Mouse (Mus musculus): ENCODE data around the gene Acss2. TPM values are rescaled to one million over a fixed set of nuclear protein-coding genes. Genes with fewer than 3 reads are reported as not detected.

Acss2 gene
- polyA plus RNA-seq, 2 experiments: 13.3 to 15.0 TPM

DNA sequence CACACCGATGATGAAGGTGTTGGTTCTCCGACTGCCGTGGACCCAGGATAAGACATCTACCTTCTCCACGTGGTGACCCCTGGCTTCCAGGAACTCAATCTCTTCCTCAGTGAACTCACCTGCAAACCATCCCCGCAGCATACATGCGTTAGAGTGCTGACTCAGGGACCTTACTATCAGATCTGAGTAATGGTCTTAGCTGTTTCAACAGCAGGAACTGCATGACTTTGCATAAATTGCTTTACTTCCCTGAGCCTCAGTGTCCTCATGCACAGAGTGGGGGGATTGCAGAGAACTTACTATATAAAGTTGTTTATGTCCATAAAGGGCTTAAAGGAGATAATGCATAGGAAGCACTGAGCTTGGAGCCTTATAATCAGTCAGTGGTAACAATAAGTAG, 26.8 kb upstream of the Acss2 start:
- Histone ChIP-seq H3K27me3 (ENCODE audit: control insufficient read depth, insufficient read depth, low read length) (no peaks in the 10 kb centered on the region), H3K27ac (replicated peaks; ENCODE audit: low read depth, low read length) (no peak overlapping the region), H3K4me2 (replicated peaks; ENCODE audit: low read depth, low read length, severe bottlenecking) (no peak overlapping the region), H3K4me1 (ENCODE audit: control insufficient read depth, insufficient read depth, low read length) (no peaks in the 10 kb centered on the region), H3K9me3 (ENCODE audit: control insufficient read depth, low read length) (no peaks in the 10 kb centered on the region), H3K36me3 (ENCODE audit: control insufficient read depth, insufficient read depth, low read length) (no peaks in the 10 kb centered on the region), H3K9ac (ENCODE audit: low read depth, low read length, severe bottlenecking) (no peak overlapping the region), H3K4me3 (replicated peaks; ENCODE audit: low read length) (no peak overlapping the region)
- 94% methylated on average over 6 of the region's 6 CpGs for WGBS
- no peak for DNase-seq (ENCODE audit: low spot score)
- ATAC-seq (ENCODE audit: low FRiP score, low read depth): no peak
- TF ChIP-seq POLR2A (IDR thresholded peaks at IDR 0.05; ENCODE audit: borderline replicate concordance, extremely low read depth, insufficient read depth, insufficient read length): no peak

DNA sequence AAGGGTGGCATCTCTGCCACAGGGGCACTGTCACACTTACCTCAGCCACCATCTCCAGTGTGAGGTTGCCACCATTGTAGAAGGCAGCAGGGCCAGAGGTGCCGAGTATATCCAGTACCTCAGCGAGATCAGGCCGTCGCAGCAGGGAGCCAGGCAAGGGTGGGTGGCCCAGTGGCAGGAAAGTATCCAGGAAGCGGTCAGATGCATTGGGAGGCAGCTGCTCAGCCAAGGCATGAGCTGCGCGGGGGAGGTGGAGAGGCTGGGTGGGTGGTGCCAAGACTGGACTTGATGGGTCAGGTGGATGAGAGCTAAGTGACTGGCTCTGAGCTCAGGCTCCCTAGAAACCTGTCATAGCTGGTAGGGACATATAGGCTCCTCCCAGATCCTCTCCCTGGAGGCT, 15.2 kb upstream of the Acss2 start:
- H3K4me1 ChIP-seq (ENCODE audit: control insufficient read depth, insufficient read depth, low read length): 0 out of 2 replicates have a peak, but pooled peaks cover 5% of the 10 kb centered on the region
- no peaks in the 10 kb centered on the region for H3K27me3 ChIP-seq (ENCODE audit: control insufficient read depth, insufficient read depth, low read length)
- H3K4me3 ChIP-seq (replicated peaks; ENCODE audit: low read length): no peak overlapping the region
- no peak for ATAC-seq (ENCODE audit: low FRiP score, low read depth)
- H3K27ac ChIP-seq (replicated peaks; ENCODE audit: low read depth, low read length): no peak overlapping the region
- TF ChIP-seq POLR2A (IDR thresholded peaks at IDR 0.05; ENCODE audit: borderline replicate concordance, extremely low read depth, insufficient read depth, insufficient read length): no peak
- no peaks in the 10 kb centered on the region for H3K36me3 ChIP-seq (ENCODE audit: control insufficient read depth, insufficient read depth, low read length)
- no peak overlapping the region for H3K9ac ChIP-seq (ENCODE audit: low read depth, low read length, severe bottlenecking)
- WGBS: 82% methylated on average over 7 of the region's 7 CpGs
- no peak for DNase-seq (ENCODE audit: low spot score)
- H3K9me3 ChIP-seq (ENCODE audit: control insufficient read depth, low read length): no peaks in the 10 kb centered on the region
- H3K4me2 ChIP-seq (replicated peaks; ENCODE audit: low read depth, low read length, severe bottlenecking): no peak overlapping the region

DNA sequence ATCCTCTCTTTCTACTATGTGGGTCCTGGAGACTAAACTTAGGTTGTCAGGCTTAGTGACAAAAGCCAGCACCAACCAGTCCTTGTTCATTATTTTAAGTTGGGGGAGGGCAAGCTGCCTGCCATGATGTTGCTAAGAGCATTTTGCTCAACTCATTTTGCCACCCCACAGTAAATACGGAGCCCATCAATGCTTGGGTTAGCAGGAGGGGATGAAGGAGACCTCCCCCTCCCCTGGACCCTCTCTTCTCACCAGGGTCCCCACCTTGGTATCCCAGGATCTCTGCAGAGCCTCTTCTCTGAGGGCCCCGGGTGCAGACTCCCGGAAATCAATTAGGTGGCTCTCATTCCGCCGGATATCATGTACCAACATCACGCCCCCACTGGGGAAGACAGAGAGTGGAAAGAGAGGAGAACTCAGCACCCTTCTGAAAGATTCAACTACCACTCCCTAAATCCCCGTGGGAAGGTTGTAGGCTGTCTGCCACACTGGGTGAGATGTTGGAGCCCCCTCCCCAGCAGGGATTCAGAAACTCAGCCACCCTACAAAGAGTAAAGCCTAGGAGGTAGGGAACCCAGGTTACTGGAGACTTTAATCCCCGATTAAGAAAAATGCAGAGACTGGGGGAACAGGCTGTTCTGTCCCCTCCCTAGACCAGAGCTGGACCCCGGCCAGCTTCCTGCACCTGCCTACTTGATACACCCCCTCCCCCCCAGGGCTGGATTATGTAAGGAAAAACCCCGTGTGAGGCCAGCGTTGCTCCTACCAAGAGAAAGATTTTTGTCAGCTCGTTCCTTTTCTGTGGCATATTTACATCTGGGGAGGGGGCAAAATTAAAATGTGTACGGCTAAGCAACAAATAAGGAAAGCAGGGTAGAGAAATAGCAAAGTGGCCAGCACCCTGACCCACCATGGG, 13.1 kb upstream of the Acss2 start:
- 0 out of 2 replicates have a peak, but pooled peaks cover 5% of the 10 kb centered on the region for H3K4me1 ChIP-seq (ENCODE audit: control insufficient read depth, insufficient read depth, low read length)
- peak; percentile 43; the same call in 1 of the 2 replicates for ATAC-seq (ENCODE audit: low FRiP score, low read depth)
- H3K9me3 ChIP-seq (ENCODE audit: control insufficient read depth, low read length): no peaks in the 10 kb centered on the region
- no peak for TF ChIP-seq POLR2A (IDR thresholded peaks at IDR 0.05; ENCODE audit: borderline replicate concordance, extremely low read depth, insufficient read depth, insufficient read length)
- peak; percentile 65 for DNase-seq (ENCODE audit: low spot score)
- H3K27ac ChIP-seq (replicated peaks; ENCODE audit: low read depth, low read length): no peak overlapping the region
- H3K4me2 ChIP-seq (replicated peaks; ENCODE audit: low read depth, low read length, severe bottlenecking): no peak overlapping the region
- WGBS: 53% methylated on average over 13 of the region's 13 CpGs
- H3K4me3 ChIP-seq (replicated peaks; ENCODE audit: low read length): no peak overlapping the region
- no peaks in the 10 kb centered on the region for H3K36me3 ChIP-seq (ENCODE audit: control insufficient read depth, insufficient read depth, low read length)
- no peak overlapping the region for H3K9ac ChIP-seq (ENCODE audit: low read depth, low read length, severe bottlenecking)
- no peaks in the 10 kb centered on the region for H3K27me3 ChIP-seq (ENCODE audit: control insufficient read depth, insufficient read depth, low read length)

DNA sequence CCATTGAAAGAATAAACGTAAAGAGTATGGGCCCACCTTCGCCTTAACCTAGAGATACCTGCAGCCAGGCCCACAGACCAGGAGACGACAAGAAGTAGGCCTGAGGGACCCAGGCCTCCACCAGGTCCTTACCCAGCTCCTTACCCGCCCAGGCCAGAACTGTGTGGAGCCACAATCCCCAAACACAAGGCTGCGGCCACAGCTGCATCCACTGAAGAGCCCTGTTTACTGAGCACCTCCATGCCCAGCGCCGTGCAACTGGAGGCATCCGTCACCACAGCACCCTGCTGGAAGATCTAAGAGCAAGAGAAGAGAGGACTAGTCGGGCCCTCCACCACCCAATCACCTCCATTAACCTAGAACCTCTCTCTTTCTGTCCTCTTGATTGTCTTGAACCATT, 11.9 kb upstream of the Acss2 start:
- Histone ChIP-seq H3K4me1 (ENCODE audit: control insufficient read depth, insufficient read depth, low read length) (0 out of 2 replicates have a peak, but pooled peaks cover 5% of the 10 kb centered on the region), H3K4me2 (replicated peaks; ENCODE audit: low read depth, low read length, severe bottlenecking) (no peak overlapping the region), H3K9ac (ENCODE audit: low read depth, low read length, severe bottlenecking) (no peak overlapping the region), H3K9me3 (ENCODE audit: control insufficient read depth, low read length) (no peaks in the 10 kb centered on the region), H3K4me3 (replicated peaks; ENCODE audit: low read length) (no peak overlapping the region), H3K27ac (replicated peaks; ENCODE audit: low read depth, low read length) (no peak overlapping the region), H3K27me3 (ENCODE audit: control insufficient read depth, insufficient read depth, low read length) (no peaks in the 10 kb centered on the region), H3K36me3 (ENCODE audit: control insufficient read depth, insufficient read depth, low read length) (no peaks in the 10 kb centered on the region)
- WGBS: 88% methylated on average over 9 of the region's 9 CpGs
- ATAC-seq (ENCODE audit: low FRiP score, low read depth): no peak
- no peak for DNase-seq (ENCODE audit: low spot score)
- no peak for TF ChIP-seq POLR2A (IDR thresholded peaks at IDR 0.05; ENCODE audit: borderline replicate concordance, extremely low read depth, insufficient read depth, insufficient read length)

DNA sequence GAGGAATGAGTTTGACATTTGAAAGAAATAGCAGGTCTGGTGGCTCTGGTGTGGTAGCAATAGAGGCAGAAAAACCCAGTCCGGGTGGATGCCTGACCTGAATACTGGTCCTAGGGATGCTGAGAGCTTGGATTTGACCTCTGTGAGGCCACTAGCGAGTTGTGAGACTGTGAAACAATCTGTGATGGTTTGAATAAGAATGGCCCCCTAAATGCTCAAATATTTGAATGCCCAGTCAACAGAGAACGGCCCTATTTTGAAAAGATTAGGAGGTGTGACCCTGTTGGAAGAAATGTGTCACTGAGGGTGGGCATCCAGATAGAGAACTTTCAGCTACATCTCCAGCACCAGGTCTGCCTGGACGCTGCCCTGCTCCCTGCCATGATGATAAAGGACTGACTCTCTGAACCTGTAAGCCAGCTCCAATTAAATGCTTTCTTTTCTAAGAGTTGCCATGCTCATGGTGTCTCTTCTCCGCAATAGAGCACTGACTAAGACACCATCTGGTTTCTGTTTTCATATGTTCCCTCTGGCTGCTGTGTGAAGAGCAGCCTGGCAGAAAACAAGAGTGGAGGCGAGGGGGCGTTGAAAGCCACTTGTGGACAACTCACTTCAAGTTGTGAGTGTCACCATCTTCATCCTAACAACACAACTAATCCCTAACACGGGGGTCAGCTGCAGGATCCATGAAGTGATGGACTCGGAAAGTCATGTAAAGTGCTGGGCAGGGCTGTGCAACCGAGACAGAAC, 9.9 kb upstream of the Acss2 start:
- no peak for DNase-seq (ENCODE audit: low spot score)
- H3K4me2 ChIP-seq (replicated peaks; ENCODE audit: low read depth, low read length, severe bottlenecking): no peak overlapping the region
- H3K27me3 ChIP-seq (ENCODE audit: control insufficient read depth, insufficient read depth, low read length): no peaks in the 10 kb centered on the region
- H3K9ac ChIP-seq (ENCODE audit: low read depth, low read length, severe bottlenecking): no peak overlapping the region
- TF ChIP-seq POLR2A (IDR thresholded peaks at IDR 0.05; ENCODE audit: borderline replicate concordance, extremely low read depth, insufficient read depth, insufficient read length): no peak
- 0 out of 2 replicates have a peak, but pooled peaks cover 5% of the 10 kb centered on the region for H3K4me1 ChIP-seq (ENCODE audit: control insufficient read depth, insufficient read depth, low read length)
- no peaks in the 10 kb centered on the region for H3K9me3 ChIP-seq (ENCODE audit: control insufficient read depth, low read length)
- WGBS: 69% methylated on average over 10 of the region's 10 CpGs
- H3K27ac ChIP-seq (replicated peaks; ENCODE audit: low read depth, low read length): no peak overlapping the region
- no peak overlapping the region for H3K4me3 ChIP-seq (replicated peaks; ENCODE audit: low read length)
- ATAC-seq (ENCODE audit: low FRiP score, low read depth): no peak
- H3K36me3 ChIP-seq (ENCODE audit: control insufficient read depth, insufficient read depth, low read length): no peaks in the 10 kb centered on the region
